Mouse (Mus musculus) embryonic fibroblast, embryonic 13.5 days (primary cell): ENCODE measurements around the gene Ndufaf2.

Source experiments
- CTCF ChIP-seq: IDR thresholded peaks from 2 replicates; pipeline ENCODE4 v1.5.1; 2011; ENCODE audit warnings: mild to moderate bottlenecking, control low read depth, low read length, moderate library complexity, borderline replicate concordance; ENCODE audit not compliant: insufficient read depth
- POLR2A ChIP-seq: IDR thresholded peaks from 2 replicates; pipeline ENCODE4 v1.6.1; 2011; ENCODE audit warnings: low read depth, mild to moderate bottlenecking, control low read depth, low read length, moderate library complexity

DNA sequence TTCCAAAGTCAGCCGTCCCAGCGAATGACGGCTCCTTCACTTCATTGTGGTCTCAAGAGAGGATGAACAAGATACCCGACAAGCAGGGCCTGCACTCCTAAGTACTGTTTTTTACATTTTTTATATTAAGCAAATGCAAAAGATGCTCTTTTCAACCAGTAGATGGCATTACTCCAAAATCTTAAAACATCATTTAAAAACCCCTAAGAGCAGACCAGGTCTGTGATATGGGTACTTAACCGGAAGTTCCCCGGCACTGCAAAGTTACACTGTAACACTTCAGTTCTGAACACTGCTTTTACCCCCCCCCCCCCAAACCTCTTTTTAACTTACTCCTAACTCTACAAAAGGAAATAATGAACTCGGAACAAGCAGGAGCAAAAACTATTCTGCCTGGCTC, 29.4 kb downstream of the Ndufaf2 start:
- TF ChIP-seq CTCF: no peak
- TF ChIP-seq POLR2A: no peak
